Mouse (Mus musculus) thymus, adult 2 months (tissue): ENCODE results near the gene Ankrd26. TPM values are rescaled to one million over a fixed set of nuclear protein-coding genes. Genes with fewer than 3 reads are reported as not detected.
"Not testable (repeated sequence)": the region's sequence is repeated elsewhere in the genome, so short reads cannot be mapped to it uniquely, and the experiment has no call there.

Source experiments
- DNase-seq: peaks from one replicate; pipeline ENCODE4 v3.0.0; 2021
- H3K27ac ChIP-seq: fragments of 200-500 bp; 2 replicates; pipeline ENCODE4 v1.5.1; 2012; ENCODE audit warnings: low read length, control low read depth; ENCODE audit not compliant: control insufficient read depth, insufficient read depth
- H3K27me3 ChIP-seq: fragments of 200-500 bp; 2 replicates; pipeline ENCODE4 v1.6.1; 2012; ENCODE audit warnings: mild to moderate bottlenecking, low read length, moderate library complexity, mixed read lengths; ENCODE audit not compliant: control insufficient read depth, insufficient read depth
- H3K36me3 ChIP-seq: fragments of 200-500 bp; 2 replicates; pipeline ENCODE4 v1.6.1; 2012; ENCODE audit warnings: mild to moderate bottlenecking, low read length, moderate library complexity; ENCODE audit not compliant: control insufficient read depth, insufficient read depth
- H3K4me1 ChIP-seq: fragments of 200-500 bp; replicated peaks from 2 replicates; pipeline ENCODE4 v1.6.1; 2012; ENCODE audit warnings: low read length; ENCODE audit not compliant: control insufficient read depth, insufficient read depth
- H3K4me3 ChIP-seq: fragments of 200-500 bp; 2 replicates; pipeline ENCODE4 v1.5.1; 2012; ENCODE audit warnings: mild to moderate bottlenecking, low read length, control low read depth, moderate library complexity; ENCODE audit not compliant: control insufficient read depth, insufficient read depth
- CTCF ChIP-seq: fragments of 200-500 bp; IDR thresholded peaks from 2 replicates; pipeline ENCODE4 v1.5.1; 2012; ENCODE audit warnings: mild to moderate bottlenecking, control low read depth, low read length, moderate library complexity, borderline replicate concordance; ENCODE audit not compliant: control insufficient read depth, poor library complexity, insufficient read depth; ENCODE audit errors: extremely low read depth
- POLR2A ChIP-seq: fragments of 200-500 bp; IDR thresholded peaks from 2 replicates; pipeline ENCODE4 v1.6.1; 2012; ENCODE audit warnings: mild to moderate bottlenecking, low read length, control low read depth, moderate library complexity; ENCODE audit not compliant: control insufficient read depth, poor library complexity, insufficient read depth; ENCODE audit errors: extremely low read depth
- WGBS: fragments of 180-500 bp; shearing (Covaris S2); methylation state at CpG from one replicate; pipeline ENCODE4 v1.1.7; 2018; 5-methylcytosine and 5-hydroxymethylcytosine counted together
- polyA plus RNA-seq: library from polyadenylated mRNA; depleted of rRNA; stranded (reverse); fragments of >200 nt; gene quantifications from 2 replicates; pipeline ENCODE4 v1.2.3, GENCODE M21; 2012

Ankrd26 gene
- polyA plus RNA-seq, 1 experiment = 2.8 TPM

DNA sequence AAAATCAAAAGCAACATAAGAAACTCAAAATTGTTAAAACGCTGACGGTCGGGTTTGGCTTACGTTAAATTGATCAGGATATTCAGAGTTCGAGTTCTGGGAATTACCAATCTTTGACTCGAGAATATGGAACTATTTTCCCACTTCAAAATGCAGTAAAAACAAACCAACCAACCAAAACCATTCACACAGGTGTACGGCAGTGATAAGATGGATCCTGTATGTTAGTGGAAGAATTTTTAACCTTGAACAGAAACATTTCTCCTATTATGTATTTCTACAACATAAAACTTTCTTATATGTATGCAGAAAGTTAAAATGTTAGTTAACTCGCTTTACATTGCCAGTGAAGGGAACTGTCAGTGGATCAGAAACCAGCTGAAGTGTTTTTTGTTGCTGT is 801 bp downstream of the Ankrd26 start:
- no peaks in the 10 kb centered on the region for H3K27me3 ChIP-seq
- H3K36me3 ChIP-seq = peaks cover 5% of the 10 kb centered on the region; the same call in 1 of the 2 replicates
- H3K27ac ChIP-seq = no peak overlapping the region
- DNase-seq = no peak
- WGBS = 79% methylated on average over 8 of the region's 8 CpGs
- no peak overlapping the region for H3K4me3 ChIP-seq
- no peak for TF ChIP-seq POLR2A
- no peak for TF ChIP-seq CTCF
- peaks cover 3% of the 10 kb centered on the region for H3K4me1 ChIP-seq

- DNase-seq = no peak
- H3K27me3 ChIP-seq = no peaks in the 10 kb centered on the region
- no peak overlapping the region for H3K4me3 ChIP-seq
- no peaks in the 10 kb centered on the region for H3K4me1 ChIP-seq
- 98% methylated on average over 4 of the region's 4 CpGs for WGBS
- H3K27ac ChIP-seq = no peak overlapping the region
- H3K36me3 ChIP-seq = peaks cover 4% of the 10 kb centered on the region; the same call in 1 of the 2 replicates
- TF ChIP-seq POLR2A = no peak
- no peak for TF ChIP-seq CTCF
Measured at GRCm38 (mm10) chr6:118538627-118539026, 23.4 kb downstream of the Ankrd26 start.

DNA sequence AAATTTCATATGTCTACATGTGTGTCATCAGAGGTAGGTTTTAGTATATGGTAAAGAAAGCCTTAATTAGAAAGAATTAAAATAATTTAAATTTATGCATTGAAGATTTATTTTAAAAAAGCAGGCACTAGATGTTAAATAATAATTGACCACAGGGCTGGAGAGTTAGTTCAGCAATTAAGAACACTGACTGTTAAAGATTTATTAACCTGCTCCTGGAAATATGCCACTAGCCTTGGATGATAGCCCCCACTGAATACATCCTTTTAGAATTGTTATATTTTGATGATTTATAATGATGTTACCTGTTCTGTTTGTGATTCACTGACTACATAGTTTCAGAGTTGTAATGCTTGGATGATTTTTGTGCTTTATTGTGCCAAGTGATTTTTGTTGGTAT is 24.8 kb downstream of the Ankrd26 start:
- H3K4me1 ChIP-seq, H3K4me3 ChIP-seq, H3K27me3 ChIP-seq, DNase-seq, H3K27ac ChIP-seq, H3K36me3 ChIP-seq: not testable (repeated sequence)

DNA sequence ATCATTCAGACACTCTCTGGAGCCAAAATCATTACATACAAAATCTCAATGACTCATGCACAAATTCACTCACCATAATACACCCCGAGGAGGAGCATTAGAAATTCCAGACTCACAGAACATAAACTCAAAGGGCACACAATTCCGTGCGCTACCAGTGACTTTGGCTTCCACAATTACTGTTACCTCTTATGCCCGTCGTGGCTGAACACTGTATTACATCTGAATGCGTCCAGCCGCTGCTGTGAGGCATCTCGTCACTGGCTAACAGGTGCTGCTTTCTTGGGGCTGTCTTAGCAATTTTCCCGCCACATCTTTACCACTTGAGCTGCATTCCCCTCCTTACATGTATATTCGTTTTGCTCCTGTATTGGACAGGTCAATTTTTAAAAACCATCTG is 26.7 kb downstream of the Ankrd26 start:
- H3K36me3 ChIP-seq = peaks cover 18% of the 10 kb centered on the region
- DNase-seq = no peak
- no peaks in the 10 kb centered on the region for H3K27me3 ChIP-seq
- no peaks in the 10 kb centered on the region for H3K4me1 ChIP-seq
- H3K27ac ChIP-seq = no peak overlapping the region
- H3K4me3 ChIP-seq = no peak overlapping the region
- TF ChIP-seq CTCF (no peak), POLR2A (no peak)
- WGBS = 97% methylated on average over 10 of the region's 10 CpGs

DNA sequence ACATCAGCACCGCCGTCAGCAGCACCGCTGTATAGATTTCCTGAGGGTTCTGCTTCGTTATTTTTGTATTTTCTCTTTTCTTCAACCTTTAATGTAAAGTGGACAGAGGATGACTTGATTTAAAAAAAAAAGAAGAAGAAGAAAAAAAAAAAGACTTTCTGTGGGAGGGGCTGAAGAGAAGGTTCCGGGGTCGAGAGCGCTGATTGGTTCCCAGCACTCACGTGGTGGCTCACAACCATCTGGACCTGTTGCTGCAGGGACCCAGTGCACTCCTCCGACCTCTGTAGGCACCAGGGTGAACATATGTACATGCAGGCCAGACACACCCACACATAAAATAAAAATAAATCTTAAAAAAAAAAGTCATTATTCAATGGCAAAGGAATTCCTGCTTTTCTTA is 28.6 kb downstream of the Ankrd26 start:
- Histone ChIP-seq H3K27me3 (no peaks in the 10 kb centered on the region), H3K4me3 (no peak overlapping the region), H3K36me3 (peaks cover 21% of the 10 kb centered on the region), H3K4me1 (no peaks in the 10 kb centered on the region), H3K27ac (no peak overlapping the region)
- no peak for DNase-seq
- 97% methylated on average over 9 of the region's 9 CpGs for WGBS
- TF ChIP-seq POLR2A (no peak), CTCF (no peak)

- Histone ChIP-seq H3K27me3 (no peaks in the 10 kb centered on the region), H3K36me3 (peaks cover 25% of the 10 kb centered on the region)
- DNase-seq = no peak
Measured at GRCm38 (mm10) chr6:118520668-118521067, 41.4 kb downstream of the Ankrd26 start.

DNA sequence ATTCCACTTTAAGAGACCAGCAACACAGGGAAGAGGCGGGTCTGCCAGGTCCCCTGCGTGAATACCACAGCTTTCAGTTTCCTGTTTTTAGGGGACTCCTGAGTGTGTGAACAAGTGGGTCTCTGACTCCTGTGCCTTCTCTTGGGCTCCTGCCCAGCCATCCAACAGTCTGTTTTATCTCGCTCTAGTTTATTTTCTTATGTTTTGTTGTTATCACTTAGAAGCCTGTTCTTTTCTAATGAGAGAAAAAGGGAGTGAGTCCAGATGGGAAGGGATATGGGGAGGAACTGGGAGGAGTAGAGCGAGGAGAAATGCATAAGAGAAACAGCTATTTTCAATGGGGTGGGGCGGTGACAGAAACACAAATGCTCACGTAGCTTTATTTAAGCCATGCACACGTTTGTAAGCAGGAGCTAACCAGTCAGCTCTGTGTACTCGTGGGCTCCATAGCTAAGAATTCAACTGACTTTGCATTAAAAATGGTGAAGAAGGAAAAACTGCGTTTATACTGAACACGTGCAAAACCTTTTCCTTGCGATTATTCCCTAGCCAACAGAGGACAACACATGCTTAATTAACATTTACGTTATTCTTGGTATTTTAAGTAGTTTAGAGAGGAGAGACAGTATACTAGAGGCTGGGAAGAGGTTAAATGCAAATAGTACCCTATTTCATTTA is 48.6 kb downstream of the Ankrd26 start:
- H3K4me1 ChIP-seq = no peaks in the 10 kb centered on the region
- H3K36me3 ChIP-seq = no peaks in the 10 kb centered on the region; the same call in 1 of the 2 replicates
- no peaks in the 10 kb centered on the region for H3K27me3 ChIP-seq
- no peak overlapping the region for H3K4me3 ChIP-seq
- no peak for DNase-seq
- no peak for TF ChIP-seq CTCF
- no peak for TF ChIP-seq POLR2A
- H3K27ac ChIP-seq = no peak overlapping the region
- WGBS = 95% methylated on average over 12 of the region's 12 CpGs

More at GRCm38 (mm10) chr6:118520668-118521067, 41.4 kb downstream of the Ankrd26 start:
- no peak for TF ChIP-seq POLR2A
- no peak for TF ChIP-seq CTCF
- H3K4me1 ChIP-seq = no peaks in the 10 kb centered on the region
- H3K27ac ChIP-seq = no peak overlapping the region
- WGBS = 96% methylated on average over 7 of the region's 7 CpGs
- H3K4me3 ChIP-seq = no peak overlapping the region
